Mouse (Mus musculus) E14TG2a.4 (cell line): ENCODE results near the gene Trpc1.

Source experiments
- CTCF ChIP-seq: conservative IDR thresholded peaks from 2 replicates; pipeline ENCODE4 v1.5.1; 2014; ENCODE audit warnings: low read length
- POU5F1 ChIP-seq: IDR thresholded peaks from 2 replicates; pipeline ENCODE4 v1.6.1; 2014; ENCODE audit warnings: low read length, borderline replicate concordance

- TF ChIP-seq CTCF = no peak
- no peak for TF ChIP-seq POU5F1
These were observed 53.6 kb downstream of the Trpc1 start for GRCm38 (mm10) chr9:95696581-95696980.
